Mouse (Mus musculus) small intestine, adult 2 months (tissue): ENCODE results near the gene 4930404N11Rik.

Source experiments
- CTCF ChIP-seq: fragments of 200-500 bp; IDR thresholded peaks from 2 replicates; pipeline ENCODE4 v1.5.1; 2012; ENCODE audit warnings: low read depth, mild to moderate bottlenecking, control low read depth, inconsistent platforms, low read length, moderate library complexity, mixed read lengths; ENCODE audit not compliant: insufficient replicate concordance, insufficient read length; ENCODE audit errors: extremely low read depth
- POLR2A ChIP-seq: fragments of 200-500 bp; IDR thresholded peaks from 2 replicates; pipeline ENCODE4 v1.6.1; 2012; ENCODE audit warnings: low read depth, mild to moderate bottlenecking, control low read depth, inconsistent platforms, low read length, moderate library complexity

GRCm38 (mm10) chr10:81388505-81389055, 23.0 kb upstream of the 4930404N11Rik start, which contains the start of gene Gm48552:
- TF ChIP-seq POLR2A (no peak), CTCF (no peak)
